Mouse (Mus musculus) kidney, postnatal 0 days (tissue): ENCODE data around the gene Mapk14. TPM values are rescaled to one million over a fixed set of nuclear protein-coding genes. Genes with fewer than 3 reads are reported as not detected.

ENCODE experiments used
- ATAC-seq: fragments of 200-750 bp; cut with Nextera tagmentation; replicated peaks from 2 replicates; pipeline ENCODE4 v1.8.0; 2017; ENCODE audit warnings: low read depth, moderate number of reproducible peaks, moderate TSS enrichment, moderate library complexity; ENCODE audit not compliant: low FRiP score
- DNase-seq: peaks from one replicate; pipeline ENCODE4 v3.0.0-alpha.2; 2016; ENCODE audit warnings: low spot score
- H3K27ac ChIP-seq: fragments of 300-500 bp; sonication (generic); 2 replicates; pipeline ENCODE4 v1.5.1; 2014; ENCODE audit warnings: mild to moderate bottlenecking
- H3K27me3 ChIP-seq: fragments of 300-500 bp; sonication (generic); 2 replicates; pipeline ENCODE4 v1.6.1; 2014; ENCODE audit warnings: low read length, mixed read lengths; ENCODE audit not compliant: insufficient read depth
- H3K36me3 ChIP-seq: fragments of 300-500 bp; sonication (generic); 2 replicates; pipeline ENCODE4 v1.6.1; 2014; ENCODE audit warnings: low read length, mixed read lengths; ENCODE audit not compliant: insufficient read depth
- H3K4me1 ChIP-seq: fragments of 300-500 bp; sonication (generic); replicated peaks from 2 replicates; pipeline ENCODE4 v1.6.1; 2014; ENCODE audit warnings: antibody characterized with exemption, low read length, mixed read lengths; ENCODE audit not compliant: insufficient read depth
- H3K4me2 ChIP-seq: fragments of 300-500 bp; sonication (generic); 2 replicates; pipeline ENCODE4 v1.6.1; 2014; ENCODE audit warnings: mild to moderate bottlenecking, low read length, moderate library complexity, mixed read lengths
- H3K4me3 ChIP-seq: fragments of 300-500 bp; sonication (generic); replicated peaks from 2 replicates; pipeline ENCODE4 v1.5.1; 2014; ENCODE audit warnings: low read depth, low read length
- H3K9ac ChIP-seq: fragments of 300-500 bp; sonication (generic); 2 replicates; pipeline ENCODE4 v1.6.1; 2014; ENCODE audit warnings: low read depth, low read length
- H3K9me3 ChIP-seq: fragments of 300-500 bp; sonication (generic); replicated peaks from 2 replicates; pipeline ENCODE4 v1.6.1; 2016; ENCODE audit warnings: low read length, inconsistent platforms, mixed read lengths
- CTCF ChIP-seq: IDR thresholded peaks from 2 replicates; pipeline ENCODE4 v1.5.1; 2016; ENCODE audit warnings: antibody characterized with exemption, low read depth, mild to moderate bottlenecking, moderate library complexity
- WGBS: fragments of 180-500 bp; shearing (Covaris S2); extraction: QIAGEN DNeasy Blood & Tissue Kit; methylation state at CpG from one replicate; pipeline ENCODE4 v1.1.7; 2014; 5-methylcytosine and 5-hydroxymethylcytosine counted together
- polyA plus RNA-seq: library from polyadenylated mRNA; unstranded; fragments of >200 nt; fragmentation: Nextera tagmentation; extraction: Ambion mirVana; gene quantifications from 2 replicates; pipeline ENCODE4 v1.2.1, GENCODE M21; 2015

Mapk14 gene
- polyA plus RNA-seq, 1 experiment from 2014 or later = 33.8 TPM

GRCm38 (mm10) chr17:28743145-28743866 lies 52.2 kb downstream of the Mapk14 start:
- H3K9me3 ChIP-seq = no peaks in the 10 kb centered on the region
- DNase-seq (peak; percentile 32), ATAC-seq (peak; percentile 86)
- no peaks in the 10 kb centered on the region for H3K4me1 ChIP-seq
- WGBS = 82% methylated on average over 11 of the region's 11 CpGs
- no peak overlapping the region for H3K9ac ChIP-seq
- H3K4me2 ChIP-seq = no peak overlapping the region
- H3K27ac ChIP-seq = peak overlapping the region; percentile 57; the same call in 1 of the 2 replicates
- H3K36me3 ChIP-seq = peaks cover 64% of the 10 kb centered on the region
- TF ChIP-seq CTCF = no peak
- H3K4me3 ChIP-seq = no peak overlapping the region
- no peaks in the 10 kb centered on the region for H3K27me3 ChIP-seq

- H3K4me2 ChIP-seq = no peak overlapping the region
- peak; percentile 40; the same call in 1 of the 2 replicates for TF ChIP-seq CTCF
- 94% methylated on average over 9 of the region's 9 CpGs for WGBS
- H3K27ac ChIP-seq = peak overlapping the region; percentile 50; the same call in 1 of the 2 replicates
- peak; percentile 11 for DNase-seq
- H3K27me3 ChIP-seq = no peaks in the 10 kb centered on the region
- H3K4me1 ChIP-seq = no peaks in the 10 kb centered on the region
- H3K36me3 ChIP-seq = peaks cover 64% of the 10 kb centered on the region
- no peak for ATAC-seq
- H3K4me3 ChIP-seq = no peak overlapping the region
- no peak overlapping the region for H3K9ac ChIP-seq
- H3K9me3 ChIP-seq = no peaks in the 10 kb centered on the region
Observed at GRCm38 (mm10) chr17:28743916-28744315, 52.8 kb downstream of the Mapk14 start.

- ATAC-seq (no peak), DNase-seq (no peak)
- 81% methylated on average over 6 of the region's 6 CpGs for WGBS
- H3K4me1 ChIP-seq = no peaks in the 10 kb centered on the region
- no peak overlapping the region for H3K4me3 ChIP-seq
- H3K9ac ChIP-seq = no peak overlapping the region
- H3K9me3 ChIP-seq = no peaks in the 10 kb centered on the region
- no peak overlapping the region for H3K27ac ChIP-seq
- peaks cover 54% of the 10 kb centered on the region for H3K36me3 ChIP-seq
- H3K27me3 ChIP-seq = no peaks in the 10 kb centered on the region
- H3K4me2 ChIP-seq = no peak overlapping the region
- TF ChIP-seq CTCF = no peak
Observed at GRCm38 (mm10) chr17:28745773-28746172, 54.6 kb downstream of the Mapk14 start.

GRCm38 (mm10) chr17:28748001-28748400 lies 56.9 kb downstream of the Mapk14 start:
- no peaks in the 10 kb centered on the region for H3K9me3 ChIP-seq
- no peak overlapping the region for H3K27ac ChIP-seq
- H3K4me2 ChIP-seq = no peak overlapping the region
- peaks cover 35% of the 10 kb centered on the region for H3K36me3 ChIP-seq
- DNase-seq (no peak), ATAC-seq (no peak)
- no peak overlapping the region for H3K9ac ChIP-seq
- no peaks in the 10 kb centered on the region for H3K4me1 ChIP-seq
- no peak overlapping the region for H3K4me3 ChIP-seq
- 86% methylated on average over 4 of the region's 4 CpGs for WGBS
- no peaks in the 10 kb centered on the region for H3K27me3 ChIP-seq
- no peak for TF ChIP-seq CTCF

GRCm38 (mm10) chr17:28750580-28750979 lies 59.5 kb downstream of the Mapk14 start:
- DNase-seq (no peak), ATAC-seq (no peak)
- no peak overlapping the region for H3K9ac ChIP-seq
- H3K27me3 ChIP-seq = no peaks in the 10 kb centered on the region
- H3K9me3 ChIP-seq = no peaks in the 10 kb centered on the region
- no peak overlapping the region for H3K27ac ChIP-seq
- H3K4me1 ChIP-seq = no peaks in the 10 kb centered on the region
- WGBS = 73% methylated on average over 6 of the region's 6 CpGs
- H3K4me3 ChIP-seq = no peak overlapping the region
- no peak overlapping the region for H3K4me2 ChIP-seq
- H3K36me3 ChIP-seq = peaks cover 19% of the 10 kb centered on the region
- TF ChIP-seq CTCF = 0 out of 2 replicates have a peak, but pooled peaks have one; percentile 5

- Histone ChIP-seq H3K27me3 (no peaks in the 10 kb centered on the region), H3K4me1 (no peaks in the 10 kb centered on the region), H3K4me2 (no peak overlapping the region), H3K4me3 (no peak overlapping the region), H3K27ac (no peak overlapping the region), H3K9me3 (no peaks in the 10 kb centered on the region), H3K36me3 (no peaks in the 10 kb centered on the region), H3K9ac (no peak overlapping the region)
- DNase-seq = no peak
- 54% methylated on average over 5 of the region's 5 CpGs for WGBS
- no peak for ATAC-seq
- TF ChIP-seq CTCF = no peak
Observed at GRCm38 (mm10) chr17:28756447-28756846, 65.3 kb downstream of the Mapk14 start.
